In the genomic region with DNA sequence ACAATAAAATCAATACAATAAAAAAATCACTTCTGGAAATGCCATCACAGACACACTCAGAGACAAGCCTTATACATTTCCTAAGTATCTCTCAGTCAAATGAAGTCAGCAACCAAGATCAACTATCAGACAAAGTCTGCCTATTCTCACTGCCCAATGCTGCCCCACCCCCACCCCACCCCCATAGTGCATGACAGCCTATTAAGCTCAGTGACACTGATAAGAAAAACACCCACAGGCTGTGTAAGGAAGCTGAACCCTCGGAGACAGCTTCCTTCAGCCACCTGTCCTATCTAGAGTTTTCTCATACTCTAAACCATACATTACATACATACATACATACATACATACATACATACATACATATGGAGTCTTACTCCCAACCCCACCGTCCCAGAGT, we compare ENCODE assay signal across 30 mouse cellular contexts. TPM values are rescaled to one million over a fixed set of nuclear protein-coding genes. Genes with fewer than 3 reads are reported as not detected.
DNase-seq lines count a peak whose midpoint lies in the region; ATAC-seq and TF ChIP-seq lines count a peak whose summit lies in the region.
"Had no signal": no experiment of that assay in that cellular context is flagged by ENCODE, and none has a peak within 500 bp of the region (broad histone marks: within the 10 kb centered on the region; RNA-seq: fewer than 3 reads in every experiment).

No protein-coding gene starts in this region.

- H3K9me3 ChIP-seq in liver, postnatal 0 days (ENCODE audit: low read length): no peaks in the 10 kb centered on the region
- no peaks in the 10 kb centered on the region for H3K9me3 ChIP-seq in liver, embryonic 14.5 days (ENCODE audit: control insufficient read depth, low read length)
- no peaks in the 10 kb centered on the region for H3K9me3 ChIP-seq in midbrain, embryonic 15.5 days
- H3K9me3 ChIP-seq: embryonic facial prominence, embryonic 10.5 days; embryonic facial prominence, embryonic 15.5 days; forebrain, embryonic 12.5 days; heart, embryonic 12.5 days; megakaryocyte, embryonic 14.5 days; midbrain, embryonic 13.5 days; neural tube, embryonic 15.5 days; stomach, embryonic 15.5 days had no signal

- no peak for TF ChIP-seq CTCF in liver, postnatal 0 days (IDR thresholded peaks at IDR 0.05; ENCODE audit: low read depth)
- TF ChIP-seq CTCF in liver, embryonic 14.5 days (IDR thresholded peaks at IDR 0.05; ENCODE audit: low read depth): no peak

- no peaks in the 10 kb centered on the region for H3K27me3 ChIP-seq in liver, postnatal 0 days (ENCODE audit: insufficient read depth, low read length)
- H3K27me3 ChIP-seq in liver, embryonic 14.5 days (ENCODE audit: control insufficient read depth, insufficient read depth, low read length): no peaks in the 10 kb centered on the region
- no peaks in the 10 kb centered on the region for H3K27me3 ChIP-seq in midbrain, embryonic 15.5 days (replicated peaks)
- H3K27me3 ChIP-seq: embryonic facial prominence, embryonic 15.5 days; forebrain, embryonic 12.5 days; heart, embryonic 12.5 days; megakaryocyte, embryonic 14.5 days; midbrain, embryonic 13.5 days; neural tube, embryonic 15.5 days; stomach, embryonic 15.5 days had no signal

- H3K4me3 ChIP-seq in liver, postnatal 0 days (ENCODE audit: low read depth, low read length): no peak overlapping the region
- H3K4me3 ChIP-seq in liver, embryonic 14.5 days (ENCODE audit: insufficient read depth in 1 of 2, low read depth in 2 of 2, low read length in 2 of 2): no peak overlapping the region
- no peak overlapping the region for H3K4me3 ChIP-seq in midbrain, embryonic 15.5 days
- H3K4me3 ChIP-seq: embryonic facial prominence, embryonic 10.5 days; embryonic facial prominence, embryonic 15.5 days; forebrain, embryonic 12.5 days; heart, embryonic 12.5 days; megakaryocyte, embryonic 14.5 days; midbrain, embryonic 13.5 days; neural tube, embryonic 15.5 days; stomach, embryonic 15.5 days had no signal

- no peak overlapping the region for H3K9ac ChIP-seq in liver, postnatal 0 days (replicated peaks)
- no peak overlapping the region for H3K9ac ChIP-seq in liver, embryonic 14.5 days (replicated peaks)
- no peak overlapping the region for H3K9ac ChIP-seq in midbrain, embryonic 15.5 days
- H3K9ac ChIP-seq: embryonic facial prominence, embryonic 15.5 days; forebrain, embryonic 12.5 days; heart, embryonic 12.5 days; hindbrain, embryonic 14.5 days; midbrain, embryonic 13.5 days; neural tube, embryonic 15.5 days; stomach, embryonic 15.5 days had no signal

- H3K4me1 ChIP-seq in liver, postnatal 0 days (ENCODE audit: insufficient read depth): peaks cover 10% of the 10 kb centered on the region; the same call in 1 of the 2 replicates
- H3K4me1 ChIP-seq in liver, embryonic 14.5 days (replicated peaks; ENCODE audit: control insufficient read depth in 2 of 2, insufficient read depth in 2 of 2, low read length in 1 of 2): peaks cover 10% of the 10 kb centered on the region in 2 experiments
- 0 out of 2 replicates have a peak, but pooled peaks cover 4% of the 10 kb centered on the region for H3K4me1 ChIP-seq in midbrain, embryonic 15.5 days
- H3K4me1 ChIP-seq: forebrain, embryonic 12.5 days had no signal

- ATAC-seq in liver, postnatal 0 days: no peak
- 0 out of 2 replicates have a peak, but pooled peaks have one; percentile 42 for ATAC-seq in common myeloid progenitor, adult 5-6 weeks (replicated peaks; ENCODE audit: low read depth, poor library complexity, severe bottlenecking)
- peak; percentile 74 for ATAC-seq in liver, embryonic 14.5 days (ENCODE audit: insufficient read depth)
- no peak for ATAC-seq in CD4-positive, CD25-positive, alpha-beta regulatory T cell, adult 4 months
- no peak for ATAC-seq in midbrain, embryonic 15.5 days (replicated peaks)
- ATAC-seq: midbrain, embryonic 13.5 days had no signal

- DNase-seq in liver: peak; percentile 65
- no peak for DNase-seq in liver, postnatal 0 days
- DNase-seq in liver, embryonic 14.5 days (ENCODE audit: low read depth in 3 of 3, low spot score in 3 of 3): peak; percentile 26 to 35 (median 29)
- no peak for DNase-seq in adrenal gland, adult 8-10 months
- DNase-seq in testis, postnatal 10 days (ENCODE audit: low spot score): no peak
- DNase-seq: adrenal gland, postnatal 25 days; cerebellum, adult 2 months; cerebellum, postnatal 14 days; gastrocnemius, postnatal 25 days; heart, adult 18-20 months; kidney, adult 2 months; kidney, postnatal 10 days; layer of hippocampus, adult 9-11 months; lung, postnatal 36 days; right cerebral cortex, postnatal 25 days; thymus, postnatal 25 days had no signal

- peaks cover 30% of the 10 kb centered on the region for H3K36me3 ChIP-seq in liver, postnatal 0 days (replicated peaks; ENCODE audit: insufficient read depth, low read length)
- peaks cover 6% of the 10 kb centered on the region for H3K36me3 ChIP-seq in liver, embryonic 14.5 days (replicated peaks; ENCODE audit: control insufficient read depth, insufficient read depth, low read depth)
- H3K36me3 ChIP-seq in midbrain, embryonic 15.5 days (replicated peaks): no peaks in the 10 kb centered on the region
- H3K36me3 ChIP-seq: stomach, embryonic 15.5 days had no signal

- WGBS in liver, postnatal 0 days (ENCODE audit: insufficient replicate concordance): 35% methylated on average over 2 of the region's 2 CpGs
- WGBS in liver, embryonic 14.5 days (ENCODE audit: insufficient replicate concordance): 23% methylated on average over 2 of the region's 2 CpGs
- WGBS in midbrain, embryonic 15.5 days: 88% methylated on average over 2 of the region's 2 CpGs

- no peak overlapping the region for H3K4me2 ChIP-seq in liver, postnatal 0 days (ENCODE audit: low read depth, low read length)
- peak overlapping the region; percentile 19 for H3K4me2 ChIP-seq in liver, embryonic 14.5 days (ENCODE audit: low read depth)
- H3K4me2 ChIP-seq in midbrain, embryonic 15.5 days: no peak overlapping the region
- H3K4me2 ChIP-seq: embryonic facial prominence, embryonic 15.5 days; forebrain, embryonic 12.5 days; heart, embryonic 12.5 days; hindbrain, embryonic 14.5 days; midbrain, embryonic 13.5 days; neural tube, embryonic 15.5 days; stomach, embryonic 15.5 days had no signal

- H3K27ac ChIP-seq in liver, postnatal 0 days (ENCODE audit: low read depth): no peak overlapping the region
- H3K27ac ChIP-seq in liver, embryonic 14.5 days: no peak overlapping the region
- no peak overlapping the region for H3K27ac ChIP-seq in midbrain, embryonic 15.5 days
- H3K27ac ChIP-seq: embryonic facial prominence, embryonic 10.5 days; embryonic facial prominence, embryonic 15.5 days; forebrain, embryonic 12.5 days; hindbrain, embryonic 14.5 days; midbrain, embryonic 13.5 days; neural tube, embryonic 15.5 days; stomach, embryonic 15.5 days had no signal

- TF ChIP-seq EP300 in liver, postnatal 0 days (IDR thresholded peaks at IDR 0.05; ENCODE audit: low read depth): no peak
- TF ChIP-seq EP300 in liver, embryonic 14.5 days (IDR thresholded peaks at IDR 0.05; ENCODE audit: low read depth): no peak

RNA-seq across cellular contexts. Expression of gene Rab7, which starts 29.3 kb away (rescaled TPM):
- polyA plus RNA-seq in liver, postnatal 0 days (2015; fragmentation: Nextera tagmentation; extraction: Ambion mirVana): 110 and 111 TPM in 2 replicates
- total RNA-seq in common myeloid progenitor, adult 5-6 weeks (2017): 87.3 and 94.2 TPM in 2 replicates
- polyA plus RNA-seq in liver, embryonic 14.5 days (2012; rRNA removed): 64.8 and 76.7 TPM in 2 replicates
- 110 and 119 TPM in 2 replicates for polyA plus RNA-seq in liver, embryonic 14.5 days (2014; fragmentation: Nextera tagmentation; extraction: Ambion mirVana)
- 100 to 1,000 TPM; 264 to 299 TPM for polyA plus RNA-seq in CD4-positive, CD25-positive, alpha-beta regulatory T cell, adult 4 months (2017; shearing (Covaris generic))
- total RNA-seq in adrenal gland, adult 8-10 months (2022): 100 to 1,000 TPM; 310 to 390 (median 354) TPM
- polyA plus RNA-seq in midbrain, embryonic 15.5 days (2015; fragmentation: Nextera tagmentation; extraction: Ambion mirVana): 344 and 347 TPM in 2 replicates

RNA-seq across cellular contexts. Expression of gene H1fx, which starts 34.4 kb away (rescaled TPM):
- 2.0 and 2.5 TPM in 2 replicates for polyA plus RNA-seq in liver, postnatal 0 days (2015; fragmentation: Nextera tagmentation; extraction: Ambion mirVana)
- total RNA-seq in common myeloid progenitor, adult 5-6 weeks (2017): 3.2 TPM in 1 of 2 replicates, not detected in the other
- 2.7 and 5.7 TPM in 2 replicates for polyA plus RNA-seq in liver, embryonic 14.5 days (2012; rRNA removed)
- polyA plus RNA-seq in liver, embryonic 14.5 days (2014; fragmentation: Nextera tagmentation; extraction: Ambion mirVana): 1.8 and 4.1 TPM in 2 replicates
- not detected for polyA plus RNA-seq in CD4-positive, CD25-positive, alpha-beta regulatory T cell, adult 4 months (2017; shearing (Covaris generic))
- 10 to 100 TPM in 1 of 4 experiments, 1 to 10 TPM in 3; 4.4 to 10.0 (median 7.4) TPM for total RNA-seq in adrenal gland, adult 8-10 months (2022)
- 38.7 and 43.4 TPM in 2 replicates for polyA plus RNA-seq in midbrain, embryonic 15.5 days (2015; fragmentation: Nextera tagmentation; extraction: Ambion mirVana)
- total RNA-seq: liver, adult 2 months; monocyte, adult 5-6 weeks had no signal

Comparison
In these comparisons a context has a peak if more than half of its experiments do, and no peak if none do; other contexts are left out.
1. DNase-seq: peak in liver (single experiment) and liver, embryonic 14.5 days (3 of 3); none in liver, postnatal 0 days (single experiment), adrenal gland, adult 8-10 months (single experiment) and testis, postnatal 10 days (single experiment).
2. ATAC-seq: peak in common myeloid progenitor, adult 5-6 weeks (single experiment) and liver, embryonic 14.5 days (single experiment); none in liver, postnatal 0 days (single experiment), CD4-positive, CD25-positive, alpha-beta regulatory T cell, adult 4 months (single experiment) and midbrain, embryonic 15.5 days (single experiment).